Mouse (Mus musculus) kidney, postnatal 14 days (tissue): ENCODE measurements around the gene Glmn.

Experiments used
- DNase-seq: peaks from one replicate; pipeline ENCODE4 v3.0.0; 2022; ENCODE audit warnings: mixed read lengths

Gene Glmn

GRCm38 (mm10) chr5:107597301-107598077 lies at the start of gene Glmn, which contains the start of gene Rpap2:
Glmn (minus strand) TSS chr5:107597888.
Rpap2 (plus strand) TSS chr5:107597373.
- peak; percentile 92 for DNase-seq

- no peak for DNase-seq
Observed at GRCm38 (mm10) chr5:107645935-107646334, 48.2 kb upstream of the Glmn start.

GRCm38 (mm10) chr5:107644595-107644994 lies 46.9 kb upstream of the Glmn start:
- DNase-seq = no peak

- DNase-seq = no peak
Observed at GRCm38 (mm10) chr5:107638366-107638765, 40.7 kb upstream of the Glmn start.

- no peak for DNase-seq
Observed at GRCm38 (mm10) chr5:107637106-107637505, 39.4 kb upstream of the Glmn start.

- DNase-seq = no peak
Observed at GRCm38 (mm10) chr5:107633651-107634050, 36.0 kb upstream of the Glmn start.

- DNase-seq = no peak
Observed at GRCm38 (mm10) chr5:107621327-107621726, 23.6 kb upstream of the Glmn start.

GRCm38 (mm10) chr5:107617986-107618385 lies 20.3 kb upstream of the Glmn start:
- no peak for DNase-seq

GRCm38 (mm10) chr5:107611224-107611623 lies 13.5 kb upstream of the Glmn start:
- peak; percentile 64 for DNase-seq

GRCm38 (mm10) chr5:107598380-107598779 lies 692 bp upstream of the Glmn start:
- no peak for DNase-seq

- no peak for DNase-seq
Observed at GRCm38 (mm10) chr5:107569148-107569547, 28.5 kb downstream of the Glmn start.

GRCm38 (mm10) chr5:107556969-107557368 lies 40.7 kb downstream of the Glmn start:
- no peak for DNase-seq

- no peak for DNase-seq
Observed at GRCm38 (mm10) chr5:107554336-107554735, 43.4 kb downstream of the Glmn start.

GRCm38 (mm10) chr5:107548444-107548843 lies 49.2 kb downstream of the Glmn start:
- no peak for DNase-seq

GRCm38 (mm10) chr5:107547955-107548354 lies 49.7 kb downstream of the Glmn start:
- no peak for DNase-seq

- DNase-seq = no peak
Observed at GRCm38 (mm10) chr5:107545927-107546326, 51.8 kb downstream of the Glmn start.

- DNase-seq = no peak
Observed at GRCm38 (mm10) chr5:107541696-107542095, 56.0 kb downstream of the Glmn start.

- DNase-seq = no peak
Observed at GRCm38 (mm10) chr5:107534581-107534980, 63.1 kb downstream of the Glmn start, which contains the start of gene 1700028K03Rik. 1700028K03Rik (plus strand) TSS chr5:107534709.

GRCm38 (mm10) chr5:107533590-107533989 lies 64.1 kb downstream of the Glmn start:
- DNase-seq = no peak

GRCm38 (mm10) chr5:107528856-107529255 lies 68.8 kb downstream of the Glmn start:
- no peak for DNase-seq

GRCm38 (mm10) chr5:107524281-107524680 lies 73.4 kb downstream of the Glmn start:
- no peak for DNase-seq

- peak; percentile 32 for DNase-seq
Observed at GRCm38 (mm10) chr5:107521897-107522296, 75.8 kb downstream of the Glmn start.

- no peak for DNase-seq
Observed at GRCm38 (mm10) chr5:107521386-107521785, 76.3 kb downstream of the Glmn start.

GRCm38 (mm10) chr5:107518602-107519001 lies 79.1 kb downstream of the Glmn start:
- no peak for DNase-seq

- no peak for DNase-seq
Observed at GRCm38 (mm10) chr5:107516087-107516486, 81.6 kb downstream of the Glmn start.
